25 mouse cellular contexts compared by ENCODE assay signal in genomic region chr10:126865284-126865683, GRCm38 (mm10).
"Had no signal": no experiment of that assay in that cellular context is flagged by ENCODE, and none has a peak within 500 bp of the region (broad histone marks: within the 10 kb centered on the region; RNA-seq: fewer than 3 reads in every experiment).

No protein-coding gene starts in this region.

- H3K36me3 ChIP-seq: limb, embryonic 10.5 days; limb, embryonic 13.5 days; liver, embryonic 12.5 days; liver, embryonic 15.5 days; lung, embryonic 15.5 days; midbrain, embryonic 10.5 days; midbrain, embryonic 13.5 days; neural tube, embryonic 13.5 days; stomach, embryonic 15.5 days had no signal

- H3K4me1 ChIP-seq: liver, embryonic 12.5 days; liver, embryonic 15.5 days; lung, embryonic 15.5 days; midbrain, embryonic 13.5 days; stomach, embryonic 15.5 days had no signal

- ATAC-seq: intestine, embryonic 16.5 days; liver, embryonic 12.5 days; midbrain, embryonic 13.5 days; midbrain, embryonic 16.5 days had no signal

- H3K9ac ChIP-seq: limb, embryonic 13.5 days; liver, embryonic 12.5 days; liver, embryonic 15.5 days; lung, embryonic 15.5 days; midbrain, embryonic 13.5 days; neural tube, embryonic 13.5 days; stomach, embryonic 15.5 days had no signal

- H3K4me2 ChIP-seq: limb, embryonic 13.5 days; liver, embryonic 12.5 days; liver, embryonic 15.5 days; lung, embryonic 15.5 days; midbrain, embryonic 13.5 days; neural tube, embryonic 13.5 days; stomach, embryonic 15.5 days had no signal

- H3K27me3 ChIP-seq: limb, embryonic 13.5 days; liver, embryonic 12.5 days; liver, embryonic 15.5 days; lung, embryonic 15.5 days; megakaryocyte, embryonic 14.5 days; midbrain, embryonic 13.5 days; neural tube, embryonic 13.5 days; stomach, embryonic 15.5 days had no signal

- H3K9me3 ChIP-seq: limb, embryonic 10.5 days; limb, embryonic 13.5 days; liver, embryonic 12.5 days; liver, embryonic 15.5 days; lung, embryonic 15.5 days; megakaryocyte, embryonic 14.5 days; midbrain, embryonic 10.5 days; midbrain, embryonic 13.5 days; neural tube, embryonic 13.5 days; stomach, embryonic 15.5 days had no signal

- DNase-seq: kidney, adult 2 months; kidney, postnatal 25 days; layer of hippocampus, adult 9-11 months; liver; lung, adult 18-20 months; lung, postnatal 14 days; lung, postnatal 4 days; thymus, adult 2 months; thymus, postnatal 14 days; thymus, postnatal 4 days had no signal

- H3K4me3 ChIP-seq: layer of hippocampus, adult 2 months; limb, embryonic 10.5 days; limb, embryonic 13.5 days; liver, embryonic 12.5 days; liver, embryonic 15.5 days; lung, embryonic 15.5 days; megakaryocyte, embryonic 14.5 days; midbrain, embryonic 10.5 days; midbrain, embryonic 13.5 days; myocyte; neural tube, embryonic 13.5 days; stomach, embryonic 15.5 days had no signal

- H3K27ac ChIP-seq: kidney, postnatal 0 days; layer of hippocampus, adult 2 months; limb, embryonic 10.5 days; limb, embryonic 13.5 days; liver, embryonic 12.5 days; liver, embryonic 15.5 days; lung, embryonic 15.5 days; midbrain, embryonic 10.5 days; midbrain, embryonic 13.5 days; neural tube, embryonic 13.5 days; stomach, embryonic 15.5 days had no signal
